Mouse (Mus musculus): ENCODE measurements around the gene Mbtps1.

- no peak for TF ChIP-seq GATA1 (IDR thresholded peaks at IDR 0.05; ENCODE audit: borderline replicate concordance, low read length)
- TF ChIP-seq FLI1 (IDR thresholded peaks at IDR 0.05; ENCODE audit: low read length) = no peak
Observed at GRCm38 (mm10) chr8:119557821-119558602, 523 bp downstream of the Mbtps1 start.

All from megakaryocyte, embryonic 14.5 days (primary cell).